12 mouse cellular contexts compared by ENCODE assay signal in genomic region chr7:112121866-112122500, GRCm38 (mm10). TPM values are rescaled to one million over a fixed set of nuclear protein-coding genes. Genes with fewer than 3 reads are reported as not detected.
DNase-seq lines count a peak whose midpoint lies in the region; ATAC-seq and TF ChIP-seq lines count a peak whose summit lies in the region.
"Had no signal": no experiment of that assay in that cellular context is flagged by ENCODE, and none has a peak within 500 bp of the region (broad histone marks: within the 10 kb centered on the region; RNA-seq: fewer than 3 reads in every experiment).

No protein-coding gene starts in this region.

- TF ChIP-seq CTCF in layer of hippocampus, adult 2 months (conservative IDR thresholded peaks at IDR 0.05), result no peak

- no peak overlapping the region for H3K4me3 ChIP-seq in layer of hippocampus, adult 2 months
- H3K4me3 ChIP-seq in limb, embryonic 11.5 days (ENCODE audit: low read depth, low read length), result no peak overlapping the region
- H3K4me3 ChIP-seq in hindbrain, embryonic 16.5 days (ENCODE audit: low read length), result no peak overlapping the region
- H3K4me3 ChIP-seq: liver, embryonic 13.5 days; megakaryocyte, embryonic 14.5 days had no signal

- peak; percentile 60 for DNase-seq in adrenal gland, adult 8-10 months
- DNase-seq in adrenal gland, adult 18-20 months (ENCODE audit: low spot score in 2 of 2), result no peak
- DNase-seq in layer of hippocampus, adult 2 months (ENCODE audit: low spot score in 2 of 2), result no peak
- DNase-seq in layer of hippocampus, adult 18-20 months (ENCODE audit: low spot score in 2 of 2), result no peak
- peak; percentile 84 to 86 for DNase-seq in cerebellum, postnatal 36 days
- DNase-seq in limb, embryonic 11.5 days (ENCODE audit: low spot score), result peak; percentile 58
- no peak for DNase-seq in kidney, postnatal 36 days
- DNase-seq: liver, embryonic 13.5 days had no signal

- H3K4me1 ChIP-seq in limb, embryonic 11.5 days (ENCODE audit: control insufficient read depth, insufficient read depth, low read length), result peaks cover 24% of the 10 kb centered on the region
- H3K4me1 ChIP-seq in hindbrain, embryonic 16.5 days (ENCODE audit: control insufficient read depth, insufficient read depth, low read depth, low read length), result no peaks in the 10 kb centered on the region
- H3K4me1 ChIP-seq: liver, embryonic 13.5 days had no signal

- no peaks in the 10 kb centered on the region for H3K9me3 ChIP-seq in limb, embryonic 11.5 days (ENCODE audit: control insufficient read depth, low read length)
- H3K9me3 ChIP-seq in hindbrain, embryonic 16.5 days (ENCODE audit: control insufficient read depth, low read length), result no peaks in the 10 kb centered on the region
- H3K9me3 ChIP-seq: liver, embryonic 13.5 days had no signal

- no peaks in the 10 kb centered on the region for H3K27me3 ChIP-seq in limb, embryonic 11.5 days (ENCODE audit: control insufficient read depth, insufficient read depth, low read length)
- H3K27me3 ChIP-seq in hindbrain, embryonic 16.5 days (replicated peaks; ENCODE audit: control insufficient read depth, insufficient read depth, low read length), result no peaks in the 10 kb centered on the region
- H3K27me3 ChIP-seq: liver, embryonic 13.5 days had no signal

- peak overlapping the region; percentile 74 for H3K27ac ChIP-seq in layer of hippocampus, adult 2 months
- H3K27ac ChIP-seq in limb, embryonic 11.5 days (replicated peaks; ENCODE audit: low read depth, low read length), result 0 out of 2 replicates have a peak overlapping the region, but pooled peaks have one; percentile 39
- no peak overlapping the region for H3K27ac ChIP-seq in hindbrain, embryonic 16.5 days (ENCODE audit: low read depth, low read length)
- H3K27ac ChIP-seq: liver, embryonic 13.5 days; stomach, postnatal 0 days had no signal

- ATAC-seq in limb, embryonic 11.5 days (ENCODE audit: insufficient number of reproducible peaks, low FRiP score, low TSS enrichment, low read depth), result peak; percentile 58; the same call in 1 of the 2 replicates
- no peak; the same call in 1 of the 2 replicates for ATAC-seq in hindbrain, embryonic 16.5 days

- H3K36me3 ChIP-seq in limb, embryonic 11.5 days (ENCODE audit: control insufficient read depth, insufficient read depth, low read length), result no peaks in the 10 kb centered on the region
- no peaks in the 10 kb centered on the region for H3K36me3 ChIP-seq in hindbrain, embryonic 16.5 days (ENCODE audit: control insufficient read depth, insufficient read depth, low read length)
- H3K36me3 ChIP-seq: liver, embryonic 13.5 days had no signal

- H3K4me2 ChIP-seq in limb, embryonic 11.5 days (ENCODE audit: low read depth, severe bottlenecking), result no peak overlapping the region
- no peak overlapping the region for H3K4me2 ChIP-seq in hindbrain, embryonic 16.5 days (ENCODE audit: low read length)
- H3K4me2 ChIP-seq: liver, embryonic 13.5 days had no signal

- 60% methylated on average over 11 of the region's 11 CpGs for WGBS in limb, embryonic 11.5 days
- 84% methylated on average over 11 of the region's 11 CpGs for WGBS in hindbrain, embryonic 16.5 days

- no peak overlapping the region for H3K9ac ChIP-seq in limb, embryonic 11.5 days (ENCODE audit: low read length)
- H3K9ac ChIP-seq in hindbrain, embryonic 16.5 days (ENCODE audit: low read depth, low read length), result no peak overlapping the region
- H3K9ac ChIP-seq: liver, embryonic 13.5 days had no signal

RNA-seq across cellular contexts. Expression of gene Dkk3, which starts 36.9 kb away (rescaled TPM):
- 10 to 100 TPM; 22.5 to 28.9 (median 24.0) TPM for total RNA-seq in adrenal gland, adult 8-10 months (2022)
- total RNA-seq in adrenal gland, adult 18-20 months (2021), result 10 to 100 TPM; 19.0 to 20.1 TPM
- total RNA-seq in layer of hippocampus, adult 2 months (2021), result 100 to 1,000 TPM; 253 to 270 TPM
- total RNA-seq in layer of hippocampus, adult 18-20 months (2021), result 100 to 1,000 TPM; 283 to 293 TPM
- polyA plus RNA-seq in limb, embryonic 11.5 days (2014; fragmentation: Nextera tagmentation; extraction: Ambion mirVana), result 7.1 and 8.3 TPM in 2 replicates
- 38.5 and 39.8 TPM in 2 replicates for polyA plus RNA-seq in hindbrain, embryonic 16.5 days (2015; fragmentation: Nextera tagmentation; extraction: Ambion mirVana)
- total RNA-seq: MEL had no signal

Comparison
In these comparisons a context has a peak if more than half of its experiments do, and no peak if none do; other contexts are left out.
1. DNase-seq: peak in adrenal gland, adult 8-10 months (single experiment), cerebellum, postnatal 36 days (2 of 2) and limb, embryonic 11.5 days (single experiment); none in adrenal gland, adult 18-20 months (0 of 2), layer of hippocampus, adult 2 months (0 of 2), layer of hippocampus, adult 18-20 months (0 of 2) and kidney, postnatal 36 days (0 of 2).
2. RNA of gene Dkk3, which starts 36.9 kb away (total RNA-seq): 283 to 293 TPM in layer of hippocampus, adult 18-20 months and 253 to 270 TPM in layer of hippocampus, adult 2 months; 22.5 to 28.9 TPM in adrenal gland, adult 8-10 months and 19.0 to 20.1 TPM in adrenal gland, adult 18-20 months; every median in the first group is over 4 times any median in the second.